Comparison of ENCODE assay signal across 9 mouse cellular contexts in genomic region chr8:72305210-72305905, GRCm38 (mm10). TPM values are rescaled to one million over a fixed set of nuclear protein-coding genes. Genes with fewer than 3 reads are reported as not detected.
DNase-seq lines count a peak whose midpoint lies in the region; ATAC-seq lines count a peak whose summit lies in the region.
"Had no signal": no experiment of that assay in that cellular context is flagged by ENCODE, and none has a peak within 500 bp of the region (broad histone marks: within the 10 kb centered on the region; RNA-seq: fewer than 3 reads in every experiment).

TSS of gene Gm10282 (minus strand) at chr8:72305260.

- no peak for DNase-seq in heart, embryonic 10.5 days (ENCODE audit: low spot score)
- DNase-seq in heart, postnatal 25 days (ENCODE audit: low spot score), result no peak
- peak; percentile 40 for DNase-seq in 3T3-L1 (ENCODE audit: low read depth, low spot score)
- DNase-seq in cerebellum, postnatal 14 days, result no peak
- DNase-seq in natural killer cell, adult 2 months (ENCODE audit: low spot score in 2 of 2), result no peak
- no peak for DNase-seq in kidney, postnatal 14 days

- H3K9me3 ChIP-seq in heart, embryonic 10.5 days, result no peaks in the 10 kb centered on the region
- H3K9me3 ChIP-seq in embryonic facial prominence, embryonic 12.5 days, result no peaks in the 10 kb centered on the region
- no peaks in the 10 kb centered on the region for H3K9me3 ChIP-seq in intestine, embryonic 15.5 days

- H3K27ac ChIP-seq in heart, embryonic 10.5 days, result no peak within 1 kb of the TSS
- H3K27ac ChIP-seq in embryonic facial prominence, embryonic 12.5 days, result no peak within 1 kb of the TSS
- no peak within 1 kb of the TSS for H3K27ac ChIP-seq in intestine, embryonic 15.5 days
- H3K27ac ChIP-seq: liver, embryonic 14.5 days had no signal

- no peaks in the 10 kb centered on the region for H3K27me3 ChIP-seq in heart, embryonic 10.5 days (ENCODE audit: insufficient read depth, poor library complexity, severe bottlenecking)
- H3K27me3 ChIP-seq in embryonic facial prominence, embryonic 12.5 days, result no peaks in the 10 kb centered on the region
- no peaks in the 10 kb centered on the region for H3K27me3 ChIP-seq in intestine, embryonic 15.5 days (replicated peaks)

- H3K36me3 ChIP-seq in heart, embryonic 10.5 days, result no peaks in the 10 kb centered on the region
- H3K36me3 ChIP-seq in embryonic facial prominence, embryonic 12.5 days, result no peaks in the 10 kb centered on the region
- no peaks in the 10 kb centered on the region for H3K36me3 ChIP-seq in intestine, embryonic 15.5 days

- no peak within 1 kb of the TSS for H3K4me3 ChIP-seq in heart, embryonic 10.5 days
- no peak within 1 kb of the TSS for H3K4me3 ChIP-seq in embryonic facial prominence, embryonic 12.5 days
- no peak within 1 kb of the TSS for H3K4me3 ChIP-seq in intestine, embryonic 15.5 days (replicated peaks)

- peaks cover 8% of the 10 kb centered on the region; the same call in 1 of the 2 replicates for H3K4me1 ChIP-seq in heart, embryonic 10.5 days
- H3K4me1 ChIP-seq in embryonic facial prominence, embryonic 12.5 days, result no peaks in the 10 kb centered on the region
- H3K4me1 ChIP-seq in intestine, embryonic 15.5 days (replicated peaks), result no peaks in the 10 kb centered on the region; the same call in 1 of the 2 replicates

- no peak for ATAC-seq in embryonic facial prominence, embryonic 12.5 days (ENCODE audit: insufficient number of reproducible peaks, insufficient read depth, low FRiP score, low TSS enrichment)
- ATAC-seq in intestine, embryonic 15.5 days, result no peak

- H3K4me2 ChIP-seq in embryonic facial prominence, embryonic 12.5 days (replicated peaks), result no peak within 1 kb of the TSS
- no peak within 1 kb of the TSS for H3K4me2 ChIP-seq in intestine, embryonic 15.5 days (replicated peaks)

- intact Hi-C loops in heart, postnatal 25 days (cut with DNase I), result no loop called here

- H3K9ac ChIP-seq in embryonic facial prominence, embryonic 12.5 days, result no peak within 1 kb of the TSS
- no peak within 1 kb of the TSS for H3K9ac ChIP-seq in intestine, embryonic 15.5 days
- H3K9ac ChIP-seq: liver, embryonic 14.5 days had no signal

- 73% methylated on average over 16 of the region's 16 CpGs for WGBS in heart, embryonic 10.5 days
- 73% methylated on average over 16 of the region's 16 CpGs for WGBS in embryonic facial prominence, embryonic 12.5 days
- WGBS in intestine, embryonic 15.5 days, result 62% methylated on average over 16 of the region's 16 CpGs

RNA-seq across cellular contexts. Expression of gene Gm10282, which starts in this region (rescaled TPM):
- 19.8 and 23.4 TPM in 2 replicates for polyA plus RNA-seq in heart, embryonic 10.5 days (2016; fragmentation: Nextera tagmentation; extraction: Ambion mirVana)
- 10 to 100 TPM in 1 of 2 experiments, 1 to 10 TPM in 1; 7.6 to 10.1 TPM for total RNA-seq in heart, postnatal 25 days (2021)
- polyA plus RNA-seq in embryonic facial prominence, embryonic 12.5 days (2016; fragmentation: Nextera tagmentation; extraction: Ambion mirVana), result 24.1 and 29.1 TPM in 2 replicates
- polyA plus RNA-seq in intestine, embryonic 15.5 days (2015; fragmentation: Nextera tagmentation; extraction: Ambion mirVana), result 21.5 and 24.3 TPM in 2 replicates
